Mouse (Mus musculus): ENCODE data around the gene Rabif. TPM values are rescaled to one million over a fixed set of nuclear protein-coding genes. Genes with fewer than 3 reads are reported as not detected.

Rabif gene
- 16.3 TPM for polyA plus RNA-seq (2014; fragmentation: Illumina TruSeq; extraction: RNeasy Lipid Tissue Mini Kit (QIAGEN cat#74804); ENCODE audit: low read depth, low replicate concordance)

DNA sequence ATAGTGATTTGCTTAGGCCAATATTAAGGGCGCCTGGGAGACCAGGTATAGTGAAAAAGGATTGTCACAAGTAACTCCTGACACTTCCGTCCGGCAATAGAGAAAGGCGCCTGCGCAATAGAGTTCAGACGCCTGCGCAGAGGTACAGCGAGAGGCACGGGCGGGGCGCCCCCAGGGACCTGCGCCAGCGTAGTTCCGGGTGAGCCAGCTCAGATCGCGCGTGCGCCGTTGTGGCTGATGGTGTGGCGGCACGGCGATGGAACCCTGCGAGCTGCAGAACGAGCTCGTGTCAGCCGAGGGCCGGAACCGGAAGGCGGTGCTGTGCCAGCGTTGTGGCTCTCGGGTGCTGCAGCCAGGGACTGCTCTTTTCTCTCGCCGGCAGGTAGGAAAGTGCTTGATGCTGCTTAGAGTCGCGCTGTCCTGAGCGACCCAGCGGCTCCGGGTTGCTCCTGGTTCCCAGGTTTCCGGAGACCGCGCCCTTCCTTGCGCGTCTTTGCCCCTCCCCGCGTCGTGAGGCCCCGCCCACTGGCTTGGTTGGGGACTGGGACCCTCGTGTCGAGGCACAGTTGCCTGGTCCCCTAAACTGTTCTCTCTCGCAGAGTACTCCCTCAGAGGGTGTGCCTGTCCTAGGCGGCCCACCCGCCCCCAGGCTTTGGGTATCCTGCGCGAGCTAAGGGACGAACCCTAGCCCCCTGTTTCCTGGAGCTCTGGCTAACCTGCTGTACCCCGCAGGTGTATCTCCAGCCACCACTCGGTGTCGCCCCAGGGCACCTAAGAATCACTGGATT lies at the start of gene Rabif:
Gene Rabif, plus strand, starts transcription at position 221 of the 788 bp plus-strand sequence.

DNA sequence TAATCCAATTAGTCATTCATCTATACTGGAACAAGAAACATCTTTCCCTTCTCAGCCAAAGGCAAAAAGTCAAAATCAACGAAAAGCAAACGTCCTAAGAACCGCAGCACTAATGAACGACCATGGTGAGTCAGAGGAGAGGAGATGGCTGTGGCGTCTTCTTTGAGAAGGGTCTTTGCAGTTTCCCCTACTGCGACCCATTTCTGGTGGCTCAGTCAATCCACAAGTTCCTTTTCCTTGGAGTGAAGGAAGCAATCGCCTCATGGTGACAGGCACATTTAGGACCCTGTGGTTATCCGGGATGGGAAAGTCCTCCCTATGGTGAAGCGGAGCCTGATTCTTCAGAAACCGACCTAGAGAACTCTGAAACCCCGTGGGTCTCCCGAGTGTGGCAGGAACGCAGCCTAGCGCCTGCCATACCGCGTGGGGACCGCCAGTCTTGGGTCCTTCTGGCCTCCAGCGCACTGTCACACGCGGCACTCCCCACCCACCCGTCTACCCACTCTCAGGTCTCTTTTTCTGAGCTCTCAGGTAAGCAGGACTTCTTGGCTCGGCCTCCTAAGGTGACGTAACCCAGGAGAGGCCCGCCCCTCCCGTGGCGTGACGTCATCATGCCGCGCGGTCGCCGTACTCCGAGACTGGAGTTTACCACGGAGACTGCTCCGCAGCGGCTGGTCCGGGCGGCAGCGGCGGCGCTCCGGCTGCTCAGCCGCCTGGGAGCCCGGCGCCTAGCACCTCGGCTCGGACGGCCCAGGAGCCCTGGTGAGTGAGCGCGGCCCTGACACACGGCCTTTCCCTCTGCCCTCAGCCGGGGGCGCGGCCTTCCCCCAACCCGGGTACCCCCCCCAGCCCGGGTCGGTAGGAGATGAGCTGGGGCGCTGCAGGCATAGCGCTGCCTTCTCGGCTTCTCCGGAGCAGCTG lies 39.3 kb upstream of the Rabif start, which contains the start of gene Klhl12:
Gene Klhl12, plus strand, starts transcription at position 628 of the 921 bp plus-strand sequence.

DNA sequence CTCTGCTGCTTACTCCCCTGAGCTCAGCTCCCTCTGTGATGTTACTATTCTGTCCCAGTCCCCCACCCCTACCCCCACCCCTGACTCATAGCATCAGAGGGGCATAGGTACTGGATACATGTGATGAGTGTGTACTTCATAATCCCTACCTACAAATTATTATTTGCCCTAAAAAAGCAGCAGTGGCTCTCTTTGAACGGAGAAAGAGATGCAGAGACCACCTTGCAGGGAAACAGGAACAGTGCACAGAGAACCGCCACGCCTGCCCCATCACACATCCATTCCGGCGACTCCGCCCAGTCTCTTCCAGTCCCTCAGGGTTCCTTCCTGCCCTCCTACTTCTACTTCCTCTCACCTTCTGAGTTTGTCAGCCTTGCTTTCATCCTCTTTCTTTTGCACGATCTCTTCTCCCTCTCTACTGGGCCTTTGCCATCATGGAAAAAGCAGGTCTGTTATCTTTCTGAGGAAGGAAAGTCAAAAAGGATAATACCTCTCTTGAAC lies 55.2 kb downstream of the Rabif start, which contains the start of gene Mgat4e:
Gene Mgat4e, minus strand, starts transcription at position 51 of the 501 bp plus-strand sequence.

Other genes starting within 250 kb of the Rabif start
- not detected for gene Myog, start 204.7 kb upstream of the Rabif start, polyA plus RNA-seq (2014; fragmentation: Illumina TruSeq; extraction: RNeasy Lipid Tissue Mini Kit (QIAGEN cat#74804); ENCODE audit: low read depth, low replicate concordance)
- gene Ppfia4, start 161.7 kb upstream of the Rabif start, polyA plus RNA-seq (2014; fragmentation: Illumina TruSeq; extraction: RNeasy Lipid Tissue Mini Kit (QIAGEN cat#74804); ENCODE audit: low read depth, low replicate concordance) = not detected
- 115 TPM for gene Tmem183a, start 132.7 kb upstream of the Rabif start, polyA plus RNA-seq (2014; fragmentation: Illumina TruSeq; extraction: RNeasy Lipid Tissue Mini Kit (QIAGEN cat#74804); ENCODE audit: low read depth, low replicate concordance)
- not detected for gene 4933406M09Rik, start 108.7 kb upstream of the Rabif start, polyA plus RNA-seq (2014; fragmentation: Illumina TruSeq; extraction: RNeasy Lipid Tissue Mini Kit (QIAGEN cat#74804); ENCODE audit: low read depth, low replicate concordance)
- gene Cyb5r1, start 89.1 kb upstream of the Rabif start, polyA plus RNA-seq (2014; fragmentation: Illumina TruSeq; extraction: RNeasy Lipid Tissue Mini Kit (QIAGEN cat#74804); ENCODE audit: low read depth, low replicate concordance) = 5.2 TPM
- 31.7 TPM for gene Adipor1, start 79.3 kb upstream of the Rabif start, polyA plus RNA-seq (2014; fragmentation: Illumina TruSeq; extraction: RNeasy Lipid Tissue Mini Kit (QIAGEN cat#74804); ENCODE audit: low read depth, low replicate concordance)
- gene Klhl12, start 39.1 kb upstream of the Rabif start, polyA plus RNA-seq (2014; fragmentation: Illumina TruSeq; extraction: RNeasy Lipid Tissue Mini Kit (QIAGEN cat#74804); ENCODE audit: low read depth, low replicate concordance) = 13.3 TPM
- not detected for gene Mgat4e, start 55.0 kb downstream of the Rabif start, polyA plus RNA-seq (2014; fragmentation: Illumina TruSeq; extraction: RNeasy Lipid Tissue Mini Kit (QIAGEN cat#74804); ENCODE audit: low read depth, low replicate concordance)
- 5.7 TPM for gene Kdm5b, start 65.5 kb downstream of the Rabif start, polyA plus RNA-seq (2014; fragmentation: Illumina TruSeq; extraction: RNeasy Lipid Tissue Mini Kit (QIAGEN cat#74804); ENCODE audit: low read depth, low replicate concordance)
- not detected for gene Syt2, start 152.0 kb downstream of the Rabif start, polyA plus RNA-seq (2014; fragmentation: Illumina TruSeq; extraction: RNeasy Lipid Tissue Mini Kit (QIAGEN cat#74804); ENCODE audit: low read depth, low replicate concordance)

Data from liver, adult 10 weeks (tissue).